Mouse (Mus musculus) heart, adult 2 months (tissue): ENCODE measurements around the gene Tcp1.

Experiments used
- CTCF ChIP-seq: fragments of 200-600 bp; IDR thresholded peaks from 2 replicates; pipeline ENCODE4 v1.8.1; 2022; ENCODE audit warnings: antibody characterized with exemption, mild to moderate bottlenecking, moderate library complexity
- EP300 ChIP-seq: fragments of 200-500 bp; IDR thresholded peaks from 2 replicates; pipeline ENCODE4 v1.6.1; 2011; ENCODE audit warnings: low read depth, low read length, control low read depth; ENCODE audit not compliant: insufficient read depth

DNA sequence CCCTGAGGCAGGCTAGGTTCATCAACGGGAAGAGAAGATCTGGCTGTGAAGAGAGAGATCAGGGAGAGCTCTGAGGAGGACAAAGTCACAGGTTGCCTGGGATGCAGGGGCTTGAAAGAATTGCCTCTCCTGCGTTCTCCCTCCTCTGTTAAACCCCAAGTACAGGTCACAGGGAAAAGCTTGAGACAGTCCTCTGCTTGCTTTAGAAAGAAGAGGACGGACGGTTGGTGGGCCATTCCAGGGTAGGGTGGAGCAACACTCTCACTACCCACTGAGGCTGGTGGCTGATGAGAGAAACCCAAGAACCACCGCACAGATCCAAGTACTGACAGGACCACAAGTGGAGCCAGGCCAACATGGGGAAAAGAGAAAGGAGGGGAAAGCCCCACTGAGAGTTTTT is 39.8 kb upstream of the Tcp1 start, which contains the start of gene Mrgprh:
- TF ChIP-seq EP300 (no peak), CTCF (no peak)
